Mouse (Mus musculus) hindbrain, postnatal 0 days (tissue): ENCODE results near the gene Ccdc151. TPM values are rescaled to one million over a fixed set of nuclear protein-coding genes. Genes with fewer than 3 reads are reported as not detected.

Experiments used
- ATAC-seq: fragments of 200-750 bp; cut with Nextera tagmentation; 2 replicates; pipeline ENCODE4 v1.8.0; 2017; ENCODE audit warnings: mild to moderate bottlenecking, moderate TSS enrichment, moderate library complexity
- DNase-seq: peaks from one replicate; pipeline ENCODE4 v3.0.0-alpha.2; 2015; ENCODE audit warnings: low spot score
- H3K27ac ChIP-seq: fragments of 300-500 bp; sonication (generic); 2 replicates; pipeline ENCODE4 v1.5.1; 2014; ENCODE audit warnings: mild to moderate bottlenecking
- H3K27me3 ChIP-seq: fragments of 300-500 bp; sonication (generic); 2 replicates; pipeline ENCODE4 v1.6.1; 2014; ENCODE audit warnings: low read length, mixed read lengths; ENCODE audit not compliant: insufficient read depth
- H3K36me3 ChIP-seq: fragments of 300-500 bp; sonication (generic); 2 replicates; pipeline ENCODE4 v1.6.1; 2014; ENCODE audit warnings: low read length, mixed read lengths; ENCODE audit not compliant: insufficient read depth
- H3K4me1 ChIP-seq: fragments of 300-500 bp; sonication (generic); 2 replicates; pipeline ENCODE4 v1.6.1; 2014; ENCODE audit warnings: antibody characterized with exemption, low read length, mixed read lengths; ENCODE audit not compliant: insufficient read depth
- H3K4me2 ChIP-seq: fragments of 300-500 bp; sonication (generic); 2 replicates; pipeline ENCODE4 v1.6.1; 2014; ENCODE audit warnings: low read depth, mild to moderate bottlenecking, low read length, moderate library complexity, mixed read lengths
- H3K4me3 ChIP-seq: fragments of 300-500 bp; sonication (generic); 2 replicates; pipeline ENCODE4 v1.5.1; 2014; ENCODE audit warnings: low read length
- H3K9ac ChIP-seq: fragments of 300-500 bp; sonication (generic); replicated peaks from 2 replicates; pipeline ENCODE4 v1.6.1; 2014; ENCODE audit warnings: mild to moderate bottlenecking, low read length, moderate library complexity, mixed read lengths
- H3K9me3 ChIP-seq: fragments of 300-500 bp; sonication (generic); 2 replicates; pipeline ENCODE4 v1.6.1; 2016; ENCODE audit warnings: low read length, mixed read lengths
- CTCF ChIP-seq: IDR thresholded peaks from 2 replicates; pipeline ENCODE4 v1.5.1; 2016; ENCODE audit warnings: antibody characterized with exemption, control low read depth, low read depth
- WGBS: fragments of 180-500 bp; shearing (Covaris S2); extraction: QIAGEN DNeasy Blood & Tissue Kit; methylation state at CpG from one replicate; pipeline ENCODE4 v1.1.7; 2014; 5-methylcytosine and 5-hydroxymethylcytosine counted together
- polyA plus RNA-seq: library from polyadenylated mRNA; unstranded; fragments of >200 nt; fragmentation: Nextera tagmentation; extraction: Ambion mirVana; gene quantifications from 2 replicates; pipeline ENCODE4 v1.2.1, GENCODE M21; 2015
- total RNA-seq: library from RNA; depleted of rRNA; stranded (reverse); fragments of >200 nt; gene quantifications from 2 replicates; pipeline ENCODE4 v1.2.3, GENCODE M21; 2014

Ccdc151 gene
- total and polyA plus RNA-seq, 2 experiments from 2014 or later = 3.3 to 4.2 TPM

- no peak for DNase-seq
- TF ChIP-seq CTCF = no peak
- no peak overlapping the region for H3K4me2 ChIP-seq
- no peaks in the 10 kb centered on the region for H3K36me3 ChIP-seq
- H3K27me3 ChIP-seq = peaks cover 33% of the 10 kb centered on the region
- H3K9me3 ChIP-seq = no peaks in the 10 kb centered on the region
- no peak overlapping the region for H3K4me3 ChIP-seq
- ATAC-seq = no peak
- H3K4me1 ChIP-seq = peaks cover 17% of the 10 kb centered on the region
- 90% methylated on average over 7 of the region's 7 CpGs for WGBS
- H3K9ac ChIP-seq = no peak overlapping the region
- no peak overlapping the region for H3K27ac ChIP-seq
Observed at GRCm38 (mm10) chr9:21959244-21959643, 43.2 kb downstream of the Ccdc151 start.

GRCm38 (mm10) chr9:21958372-21958771 is 44.1 kb downstream of the Ccdc151 start:
- no peak for DNase-seq
- ATAC-seq = no peak
- Histone ChIP-seq H3K27ac (no peak overlapping the region), H3K4me2 (no peak overlapping the region), H3K27me3 (peaks cover 33% of the 10 kb centered on the region), H3K36me3 (no peaks in the 10 kb centered on the region), H3K9ac (no peak overlapping the region), H3K4me3 (no peak overlapping the region), H3K4me1 (peaks cover 18% of the 10 kb centered on the region), H3K9me3 (no peaks in the 10 kb centered on the region)
- 82% methylated on average over 5 of the region's 5 CpGs for WGBS
- TF ChIP-seq CTCF = no peak

- ATAC-seq (peak; percentile 97), DNase-seq (peak; percentile 98)
- under 1% methylated on average over 54 of the region's 54 CpGs for WGBS
- Histone ChIP-seq H3K4me2 (peak within 1 kb of the TSS; percentile 64), H3K9ac (peak within 1 kb of the TSS; percentile 76), H3K4me3 (peak within 1 kb of the TSS; percentile 62), H3K27me3 (peaks cover 8% of the 10 kb centered on the region), H3K27ac (peak within 1 kb of the TSS; percentile 97), H3K9me3 (no peaks in the 10 kb centered on the region), H3K36me3 (no peaks in the 10 kb centered on the region), H3K4me1 (peaks cover 8% of the 10 kb centered on the region; the same call in 1 of the 2 replicates)
- TF ChIP-seq CTCF = no peak
Observed at GRCm38 (mm10) chr9:21955570-21956281, 46.7 kb downstream of the Ccdc151 start, which contains the start of gene Swsap1. Swsap1 (plus strand) TSS chr9:21955755.

GRCm38 (mm10) chr9:21955225-21955569 is 47.2 kb downstream of the Ccdc151 start:
- H3K9ac ChIP-seq = peak overlapping the region; percentile 76
- H3K27me3 ChIP-seq = peaks cover 7% of the 10 kb centered on the region; the same call in 1 of the 2 replicates
- peaks cover 8% of the 10 kb centered on the region; the same call in 1 of the 2 replicates for H3K4me1 ChIP-seq
- H3K27ac ChIP-seq = peak overlapping the region; percentile 97
- peak; percentile 60 for ATAC-seq
- H3K9me3 ChIP-seq = no peaks in the 10 kb centered on the region
- peak; percentile 57 for TF ChIP-seq CTCF
- no peak for DNase-seq
- peak overlapping the region; percentile 64 for H3K4me2 ChIP-seq
- H3K36me3 ChIP-seq = no peaks in the 10 kb centered on the region
- H3K4me3 ChIP-seq = peak overlapping the region; percentile 62
- 2% methylated on average over 18 of the region's 18 CpGs for WGBS

GRCm38 (mm10) chr9:21954635-21955034 is 47.8 kb downstream of the Ccdc151 start:
- ATAC-seq (no peak), DNase-seq (no peak)
- Histone ChIP-seq H3K4me1 (peaks cover 8% of the 10 kb centered on the region; the same call in 1 of the 2 replicates), H3K4me2 (peak overlapping the region; percentile 64; the same call in 1 of the 2 replicates), H3K27ac (no peak overlapping the region), H3K9ac (no peak overlapping the region), H3K27me3 (peaks cover 4% of the 10 kb centered on the region; the same call in 1 of the 2 replicates), H3K4me3 (no peak overlapping the region), H3K9me3 (no peaks in the 10 kb centered on the region), H3K36me3 (no peaks in the 10 kb centered on the region)
- WGBS = 73% methylated on average over 3 of the region's 3 CpGs
- no peak for TF ChIP-seq CTCF

- H3K4me3 ChIP-seq = no peak overlapping the region
- DNase-seq (peak; percentile 82), ATAC-seq (no peak)
- TF ChIP-seq CTCF = no peak
- peak overlapping the region; percentile 3; the same call in 1 of the 2 replicates for H3K27ac ChIP-seq
- no peaks in the 10 kb centered on the region for H3K9me3 ChIP-seq
- peaks cover 8% of the 10 kb centered on the region; the same call in 1 of the 2 replicates for H3K4me1 ChIP-seq
- 8% methylated on average over 3 of the region's 3 CpGs for WGBS
- no peak overlapping the region for H3K9ac ChIP-seq
- no peaks in the 10 kb centered on the region for H3K36me3 ChIP-seq
- H3K27me3 ChIP-seq = no peaks in the 10 kb centered on the region
- H3K4me2 ChIP-seq = no peak overlapping the region
Observed at GRCm38 (mm10) chr9:21953600-21953999, 48.8 kb downstream of the Ccdc151 start.

GRCm38 (mm10) chr9:21951977-21952376 is 50.5 kb downstream of the Ccdc151 start:
- Histone ChIP-seq H3K36me3 (peaks cover 12% of the 10 kb centered on the region; the same call in 1 of the 2 replicates), H3K4me2 (no peak overlapping the region), H3K4me1 (peaks cover 8% of the 10 kb centered on the region; the same call in 1 of the 2 replicates), H3K4me3 (no peak overlapping the region), H3K9me3 (no peaks in the 10 kb centered on the region), H3K27me3 (no peaks in the 10 kb centered on the region), H3K27ac (no peak overlapping the region), H3K9ac (no peak overlapping the region)
- ATAC-seq (no peak), DNase-seq (no peak)
- peak; percentile 62 for TF ChIP-seq CTCF
- WGBS = 90% methylated on average over 3 of the region's 3 CpGs
